Mouse (Mus musculus) cerebellum, adult 2 months (tissue): Measurements from ENCODE around the gene Phkg2.
A peak's percentile ranks its signal among the peaks of the same experiment; 100 is the strongest.

Source experiments
- CTCF ChIP-seq: fragments of 200-500 bp; IDR thresholded peaks from 2 replicates; pipeline ENCODE4 v1.5.1; 2011; ENCODE audit warnings: low read depth, mild to moderate bottlenecking, control low read depth, low read length, moderate library complexity, borderline replicate concordance; ENCODE audit not compliant: insufficient read depth
- POLR2A ChIP-seq: fragments of 200-500 bp; IDR thresholded peaks from 2 replicates; pipeline ENCODE4 v1.6.1; 2011; ENCODE audit warnings: low read length, control low read depth, borderline replicate concordance; ENCODE audit not compliant: insufficient read depth

DNA sequence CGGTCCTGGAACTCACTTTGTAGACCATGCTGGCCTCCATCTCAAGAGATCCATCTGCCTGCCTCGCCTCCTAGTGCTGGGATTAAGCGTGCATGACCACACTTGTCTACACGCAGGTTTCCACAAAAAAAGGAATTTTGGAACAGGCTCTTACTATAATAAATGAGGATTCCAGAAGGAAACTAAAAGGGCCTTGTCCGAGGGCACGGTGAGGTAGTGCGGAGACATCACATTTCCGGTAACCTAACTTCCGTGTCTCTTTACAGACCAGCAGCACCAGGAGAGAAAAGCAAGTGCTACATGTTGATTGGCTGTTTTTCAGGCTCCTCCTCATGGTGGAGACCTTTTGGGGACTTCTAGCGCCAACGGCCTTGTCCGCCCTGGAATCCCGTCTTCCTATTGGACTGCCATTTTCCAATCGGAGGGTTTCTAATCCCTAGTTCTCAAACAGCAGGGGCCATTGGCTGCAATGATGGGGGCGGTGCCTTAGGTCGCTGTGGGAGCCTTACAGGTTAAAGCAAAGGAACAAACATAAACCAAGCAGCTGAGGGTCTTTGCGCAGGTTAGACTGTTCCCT, at the start of gene Phkg2:
- no peak for TF ChIP-seq CTCF
- peak; percentile 74; the same call in 1 of the 2 replicates for TF ChIP-seq POLR2A
